Mouse (Mus musculus) forebrain, embryonic 13.5 days (tissue): ENCODE results near the gene Zdhhc22. TPM values are rescaled to one million over a fixed set of nuclear protein-coding genes. Genes with fewer than 3 reads are reported as not detected.

Experiments
- ATAC-seq: fragments of 200-750 bp; cut with Nextera tagmentation; 2 replicates; pipeline ENCODE4 v1.8.0; 2017
- H3K27ac ChIP-seq: fragments of 300-500 bp; sonication (generic); 2 replicates; pipeline ENCODE4 v1.5.1; 2015; ENCODE audit warnings: inconsistent platforms, mild to moderate bottlenecking, moderate library complexity
- H3K27me3 ChIP-seq: fragments of 300-500 bp; sonication (generic); 2 replicates; pipeline ENCODE4 v1.6.1; 2015; ENCODE audit warnings: mild to moderate bottlenecking, inconsistent platforms
- H3K36me3 ChIP-seq: fragments of 300-500 bp; sonication (generic); 2 replicates; pipeline ENCODE4 v1.6.1; 2015; ENCODE audit warnings: mild to moderate bottlenecking, inconsistent platforms; ENCODE audit not compliant: poor library complexity, severe bottlenecking
- H3K4me1 ChIP-seq: fragments of 300-500 bp; sonication (generic); 2 replicates; pipeline ENCODE4 v1.6.1; 2015; ENCODE audit warnings: inconsistent platforms
- H3K4me2 ChIP-seq: fragments of 300-500 bp; sonication (generic); 2 replicates; pipeline ENCODE4 v1.6.1; 2015; ENCODE audit warnings: inconsistent platforms, mild to moderate bottlenecking, moderate library complexity
- H3K4me3 ChIP-seq: fragments of 300-500 bp; sonication (generic); 2 replicates; pipeline ENCODE4 v1.5.1; 2015; ENCODE audit warnings: mild to moderate bottlenecking, inconsistent platforms
- H3K9ac ChIP-seq: fragments of 300-500 bp; sonication (generic); 2 replicates; pipeline ENCODE4 v1.6.1; 2015; ENCODE audit warnings: mild to moderate bottlenecking, inconsistent platforms
- H3K9me3 ChIP-seq: fragments of 300-500 bp; sonication (generic); replicated peaks from 2 replicates; pipeline ENCODE4 v1.6.1; 2016; ENCODE audit warnings: inconsistent platforms
- WGBS: fragments of 180-500 bp; shearing (Covaris S2); methylation state at CpG from one replicate; pipeline ENCODE4 v1.1.7; 2015; 5-methylcytosine and 5-hydroxymethylcytosine counted together
- polyA plus RNA-seq: library from polyadenylated mRNA; unstranded; fragments of >200 nt; fragmentation: Nextera tagmentation; extraction: Ambion mirVana; gene quantifications from 2 replicates; pipeline ENCODE4 v1.2.1, GENCODE M21; 2015

The Zdhhc22 gene
- polyA plus RNA-seq, 1 experiment from 2014 or later: 2.3 TPM

GRCm38 (mm10) chr12:86943421-86943820 is 46.8 kb downstream of the Zdhhc22 start:
- H3K36me3 ChIP-seq: no peaks in the 10 kb centered on the region
- H3K4me1 ChIP-seq: peaks cover 48% of the 10 kb centered on the region
- WGBS: 91% methylated on average over 8 of the region's 8 CpGs
- H3K4me2 ChIP-seq: no peak overlapping the region
- H3K27me3 ChIP-seq: no peaks in the 10 kb centered on the region
- peak overlapping the region; percentile 97 for H3K27ac ChIP-seq
- no peak overlapping the region for H3K9ac ChIP-seq
- H3K9me3 ChIP-seq: no peaks in the 10 kb centered on the region
- no peak for ATAC-seq
- no peak overlapping the region for H3K4me3 ChIP-seq

GRCm38 (mm10) chr12:86941734-86942486 is 48.3 kb downstream of the Zdhhc22 start:
- Histone ChIP-seq H3K4me3 (no peak overlapping the region), H3K27ac (peak overlapping the region; percentile 97), H3K27me3 (no peaks in the 10 kb centered on the region), H3K9me3 (no peaks in the 10 kb centered on the region), H3K36me3 (no peaks in the 10 kb centered on the region), H3K4me1 (peaks cover 42% of the 10 kb centered on the region), H3K9ac (no peak overlapping the region), H3K4me2 (peak overlapping the region; percentile 44)
- peak; percentile 75 for ATAC-seq
- WGBS: 9% methylated on average over 5 of the region's 5 CpGs

GRCm38 (mm10) chr12:86941173-86941572 is 49.1 kb downstream of the Zdhhc22 start:
- WGBS: 10% methylated on average over 11 of the region's 11 CpGs
- ATAC-seq: peak; percentile 64
- H3K9ac ChIP-seq: peak overlapping the region; percentile 45; the same call in 1 of the 2 replicates
- no peaks in the 10 kb centered on the region for H3K36me3 ChIP-seq
- no peaks in the 10 kb centered on the region for H3K27me3 ChIP-seq
- peaks cover 41% of the 10 kb centered on the region for H3K4me1 ChIP-seq
- no peaks in the 10 kb centered on the region for H3K9me3 ChIP-seq
- H3K27ac ChIP-seq: peak overlapping the region; percentile 97
- H3K4me3 ChIP-seq: no peak overlapping the region
- peak overlapping the region; percentile 44 for H3K4me2 ChIP-seq

GRCm38 (mm10) chr12:86938571-86938970 is 51.7 kb downstream of the Zdhhc22 start:
- H3K4me2 ChIP-seq: no peak overlapping the region
- no peaks in the 10 kb centered on the region for H3K27me3 ChIP-seq
- no peak overlapping the region for H3K27ac ChIP-seq
- H3K4me1 ChIP-seq: peaks cover 30% of the 10 kb centered on the region
- WGBS: 85% methylated on average over 9 of the region's 9 CpGs
- ATAC-seq: no peak
- no peak overlapping the region for H3K9ac ChIP-seq
- no peaks in the 10 kb centered on the region for H3K9me3 ChIP-seq
- no peak overlapping the region for H3K4me3 ChIP-seq
- no peaks in the 10 kb centered on the region for H3K36me3 ChIP-seq

- Histone ChIP-seq H3K4me2 (no peak overlapping the region), H3K27ac (no peak overlapping the region), H3K36me3 (no peaks in the 10 kb centered on the region), H3K4me3 (no peak overlapping the region), H3K4me1 (peaks cover 27% of the 10 kb centered on the region), H3K9ac (no peak overlapping the region), H3K27me3 (no peaks in the 10 kb centered on the region), H3K9me3 (no peaks in the 10 kb centered on the region)
- no peak for ATAC-seq
- WGBS: 82% methylated on average over 11 of the region's 11 CpGs
Measured at GRCm38 (mm10) chr12:86936587-86937343, 53.5 kb downstream of the Zdhhc22 start.

- Histone ChIP-seq H3K4me1 (peaks cover 18% of the 10 kb centered on the region), H3K9me3 (no peaks in the 10 kb centered on the region; the same call in 1 of the 2 replicates), H3K27ac (no peak overlapping the region), H3K9ac (no peak overlapping the region), H3K4me2 (no peak overlapping the region), H3K4me3 (no peak overlapping the region), H3K36me3 (no peaks in the 10 kb centered on the region), H3K27me3 (no peaks in the 10 kb centered on the region)
- no peak for ATAC-seq
- 88% methylated on average over 8 of the region's 8 CpGs for WGBS
Measured at GRCm38 (mm10) chr12:86935692-86936282, 54.4 kb downstream of the Zdhhc22 start.

GRCm38 (mm10) chr12:86934748-86935147 is 55.5 kb downstream of the Zdhhc22 start:
- no peaks in the 10 kb centered on the region for H3K36me3 ChIP-seq

GRCm38 (mm10) chr12:86932575-86932952 is 57.7 kb downstream of the Zdhhc22 start:
- Histone ChIP-seq H3K36me3 (no peaks in the 10 kb centered on the region), H3K4me2 (no peak overlapping the region)
- no peak for ATAC-seq

More at GRCm38 (mm10) chr12:86934748-86935147, 55.5 kb downstream of the Zdhhc22 start:
- H3K27ac ChIP-seq: no peak overlapping the region
- ATAC-seq: no peak
- H3K27me3 ChIP-seq: no peaks in the 10 kb centered on the region
- WGBS: 90% methylated on average over 1 of the region's 1 CpGs
- H3K9ac ChIP-seq: no peak overlapping the region
- peaks cover 11% of the 10 kb centered on the region for H3K4me1 ChIP-seq
- no peak overlapping the region for H3K4me2 ChIP-seq
- H3K9me3 ChIP-seq: no peaks in the 10 kb centered on the region; the same call in 1 of the 2 replicates
- H3K4me3 ChIP-seq: no peak overlapping the region

GRCm38 (mm10) chr12:86931919-86932574 is 58.2 kb downstream of the Zdhhc22 start:
- H3K27ac ChIP-seq: no peak overlapping the region
- no peak overlapping the region for H3K4me3 ChIP-seq
- H3K4me2 ChIP-seq: no peak overlapping the region
- ATAC-seq: no peak
- H3K4me1 ChIP-seq: peaks cover 11% of the 10 kb centered on the region
- no peaks in the 10 kb centered on the region; the same call in 1 of the 2 replicates for H3K9me3 ChIP-seq
- H3K27me3 ChIP-seq: no peaks in the 10 kb centered on the region
- WGBS: 15% methylated on average over 7 of the region's 7 CpGs
- H3K36me3 ChIP-seq: no peaks in the 10 kb centered on the region
- no peak overlapping the region for H3K9ac ChIP-seq

More at GRCm38 (mm10) chr12:86932575-86932952, 57.7 kb downstream of the Zdhhc22 start:
- Histone ChIP-seq H3K4me3 (no peak overlapping the region), H3K27me3 (no peaks in the 10 kb centered on the region), H3K9ac (no peak overlapping the region), H3K27ac (no peak overlapping the region), H3K4me1 (peaks cover 11% of the 10 kb centered on the region), H3K9me3 (no peaks in the 10 kb centered on the region; the same call in 1 of the 2 replicates)
- 19% methylated on average over 6 of the region's 6 CpGs for WGBS

- H3K27me3 ChIP-seq: no peaks in the 10 kb centered on the region
- no peak overlapping the region for H3K9ac ChIP-seq
- 70% methylated on average over 6 of the region's 6 CpGs for WGBS
- ATAC-seq: no peak
- H3K27ac ChIP-seq: no peak overlapping the region
- no peak overlapping the region for H3K4me3 ChIP-seq
- H3K36me3 ChIP-seq: no peaks in the 10 kb centered on the region
- H3K9me3 ChIP-seq: no peaks in the 10 kb centered on the region; the same call in 1 of the 2 replicates
- H3K4me2 ChIP-seq: no peak overlapping the region
- H3K4me1 ChIP-seq: peaks cover 11% of the 10 kb centered on the region
Measured at GRCm38 (mm10) chr12:86930934-86931729, 59.1 kb downstream of the Zdhhc22 start.
